Mouse (Mus musculus): Measurements from ENCODE around the gene Dhx35.

DNA sequence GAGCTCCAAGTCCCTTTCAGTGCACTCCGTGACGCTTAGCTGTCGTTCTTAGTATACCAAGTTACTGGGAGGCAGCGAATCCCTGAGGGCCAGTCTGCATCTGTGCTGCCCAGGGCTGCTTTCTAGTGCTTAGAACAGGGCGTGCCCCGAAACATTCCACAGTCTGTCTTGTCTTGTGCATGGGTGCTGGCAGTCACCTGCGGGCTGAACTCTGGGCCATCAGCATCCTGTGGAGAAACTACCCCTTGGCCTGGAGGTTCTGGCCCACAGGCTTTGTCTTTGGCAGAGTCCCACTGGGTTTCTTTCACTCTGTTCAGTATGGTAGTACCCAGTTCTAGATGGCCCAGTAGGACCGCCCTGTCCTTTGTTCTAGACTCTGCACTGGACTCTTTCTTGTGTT is 6.2 kb downstream of the Dhx35 start:
- TF ChIP-seq CTCF (IDR thresholded peaks at IDR 0.05; ENCODE audit: extremely low read depth, insufficient read length, insufficient replicate concordance, low read depth, low read length) (no peak), POLR2A (IDR thresholded peaks at IDR 0.05; ENCODE audit: low read depth, low read length) (no peak)

All from small intestine, adult 2 months (tissue).